Mouse (Mus musculus) right cerebral cortex, postnatal 25 days (tissue): ENCODE measurements at regions not wholly inside any gene's neighbourhood (a gene's known extent, or its start where the extent isn't known, plus 50 kb on each side); places are given as distances from the start of the nearest gene placed in this dataset.
A peak's percentile ranks its signal among the peaks of the same experiment; 100 is the strongest.

Experiments used
- DNase-seq: peaks from one replicate; pipeline ENCODE4 v3.0.0; 2022

DNA sequence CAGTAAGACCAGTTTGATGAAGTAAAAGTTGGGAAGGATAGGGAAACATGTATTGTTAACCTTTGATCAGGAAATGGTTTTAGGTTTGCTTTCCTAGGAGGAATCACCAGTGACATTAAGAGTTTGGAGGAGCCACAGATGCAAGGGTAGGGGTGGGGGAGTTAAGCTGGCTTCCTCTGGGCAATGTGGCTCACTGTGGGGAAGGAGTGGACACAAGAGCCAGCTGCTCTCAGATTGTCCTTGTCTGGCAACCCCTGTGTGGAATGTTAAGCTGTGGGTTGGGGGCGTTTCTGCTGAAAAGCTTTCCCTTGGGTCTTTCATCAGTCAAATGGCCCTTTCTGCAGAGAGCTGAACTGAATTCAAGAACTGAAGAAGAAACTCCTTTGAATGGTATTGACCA, 251.1 kb upstream of the Sox11 start:
- no peak for DNase-seq

DNA sequence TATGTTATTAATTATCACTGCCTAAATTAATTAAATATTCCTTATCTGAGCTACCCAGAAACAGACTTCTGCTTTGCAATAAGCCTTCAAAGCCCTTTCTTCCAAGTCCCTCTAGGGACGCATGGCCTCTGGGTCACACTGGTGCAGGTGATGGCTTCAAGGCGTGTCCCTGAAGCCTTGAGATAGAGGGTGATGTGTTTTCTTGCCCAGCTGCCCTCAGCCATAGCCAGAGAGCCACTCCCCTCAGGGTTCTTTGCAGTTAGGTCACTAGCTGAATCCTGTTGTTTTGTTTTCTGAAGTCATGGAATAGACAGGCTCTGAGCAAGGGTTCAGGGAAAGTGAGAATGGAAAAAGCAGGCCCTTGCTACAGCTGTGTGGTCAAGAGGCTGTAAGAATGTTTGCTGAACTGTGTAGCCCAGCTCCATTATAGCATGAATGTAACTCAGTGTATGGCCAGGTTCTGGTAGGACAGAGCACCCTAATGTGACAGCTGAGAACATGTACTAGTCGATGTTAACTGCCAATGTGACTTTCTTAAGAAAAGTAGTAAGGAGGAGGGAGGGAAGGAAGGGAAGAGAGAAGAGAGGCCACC, 233.8 kb upstream of the Sox11 start:
- DNase-seq, result no peak

- DNase-seq, result no peak
These were observed 233.3 kb upstream of the Sox11 start for GRCm38 (mm10) chr12:27575629-27576028.

DNA sequence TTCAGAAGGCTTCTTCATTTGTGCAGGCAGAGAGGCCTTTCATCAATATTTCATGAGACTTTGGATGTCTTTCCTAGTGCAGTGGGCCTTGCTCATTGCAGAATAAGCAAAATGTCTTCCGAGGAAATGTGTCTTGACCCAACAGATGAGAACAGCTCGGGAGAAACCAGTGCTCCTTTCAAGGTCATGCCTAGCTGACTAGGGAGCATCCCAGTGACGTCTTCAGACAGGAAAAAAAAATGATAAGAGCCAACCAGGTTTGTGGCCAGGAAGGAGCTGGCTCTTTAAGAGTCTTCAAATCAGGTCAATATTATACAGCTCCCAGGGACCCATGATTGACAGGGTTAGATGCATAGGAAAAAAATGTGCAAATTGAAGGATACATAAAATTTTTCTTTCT, 224.9 kb upstream of the Sox11 start:
- no peak for DNase-seq

DNA sequence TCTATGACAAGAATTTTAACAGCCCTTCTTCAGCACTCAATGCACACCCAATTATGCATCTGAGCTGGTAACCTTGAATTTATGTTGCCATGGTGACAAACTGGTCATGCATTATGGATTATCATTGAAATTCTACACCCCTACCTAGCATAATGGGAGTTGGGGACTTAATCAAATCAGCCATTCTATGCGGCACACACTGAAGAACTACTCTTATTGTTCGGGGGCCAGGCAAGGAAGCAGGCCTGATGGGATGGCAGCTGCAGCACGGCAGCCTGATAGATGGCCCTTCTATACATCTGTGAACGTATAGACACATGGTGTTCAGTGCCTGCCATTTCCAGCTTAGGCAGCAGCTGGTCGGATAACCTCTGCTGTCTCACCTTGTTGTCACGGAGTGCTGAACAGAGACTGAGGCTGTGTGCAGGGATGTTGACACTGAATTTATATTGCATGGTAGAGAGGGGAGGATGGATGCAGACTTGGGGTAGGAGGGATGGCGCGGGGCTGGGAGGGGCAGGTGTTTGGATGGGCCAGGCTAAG, 223.7 kb upstream of the Sox11 start:
- DNase-seq, result no peak

DNA sequence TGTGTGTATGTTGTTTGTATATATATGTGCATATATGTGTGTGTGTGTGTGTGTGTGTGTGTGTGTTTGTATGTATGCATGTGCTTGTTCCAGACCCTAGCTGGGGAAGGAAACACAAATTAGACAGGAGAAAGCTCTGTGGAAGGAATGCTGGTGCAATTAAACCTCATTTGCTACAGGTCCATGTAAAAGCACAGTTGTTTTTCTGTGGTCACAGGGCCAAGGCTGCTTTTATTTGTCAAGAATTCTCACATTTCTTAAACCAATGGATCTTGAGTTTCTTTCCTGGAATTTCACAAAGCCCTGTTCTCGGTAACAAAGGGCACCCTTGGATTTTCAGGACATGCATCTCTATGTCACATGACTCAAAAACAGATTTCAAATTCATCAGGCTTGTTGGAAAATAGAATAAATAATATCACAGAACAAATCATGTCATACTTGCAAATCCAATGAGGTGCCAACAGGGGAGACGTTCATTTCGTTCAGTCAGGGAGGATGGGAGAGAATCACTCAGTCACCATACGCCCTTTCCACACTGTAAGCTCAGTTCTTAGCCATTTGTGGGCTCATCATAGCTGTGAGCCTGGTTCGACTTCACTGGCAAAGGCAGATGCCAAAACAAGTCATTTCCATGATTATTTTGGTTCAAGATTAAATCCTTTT, 222.4 kb upstream of the Sox11 start:
- DNase-seq, result no peak

- no peak for DNase-seq
These were observed 221.5 kb upstream of the Sox11 start for GRCm38 (mm10) chr12:27563900-27564299.

DNA sequence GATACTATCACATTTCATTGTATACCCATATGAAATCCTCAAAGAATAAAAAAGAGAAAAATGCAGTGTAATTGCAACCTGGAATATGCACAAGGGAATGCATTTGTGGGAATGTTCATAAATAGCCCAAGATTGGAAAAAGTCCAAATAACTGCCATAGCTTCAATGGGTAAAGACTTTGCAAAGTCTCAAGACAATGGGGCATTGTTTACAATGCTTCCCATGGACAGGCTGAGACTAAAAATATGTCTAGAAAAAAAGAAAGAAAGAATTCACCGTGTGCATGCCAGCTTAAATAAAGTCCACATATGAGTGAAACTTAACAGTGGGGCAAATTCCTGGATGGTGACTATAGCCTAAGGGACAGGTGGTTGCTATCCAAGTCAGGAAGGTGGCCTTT, 210.4 kb upstream of the Sox11 start:
- DNase-seq, result no peak

- DNase-seq, result no peak
These were observed 195.8 kb upstream of the Sox11 start for GRCm38 (mm10) chr12:27538210-27538609.

DNA sequence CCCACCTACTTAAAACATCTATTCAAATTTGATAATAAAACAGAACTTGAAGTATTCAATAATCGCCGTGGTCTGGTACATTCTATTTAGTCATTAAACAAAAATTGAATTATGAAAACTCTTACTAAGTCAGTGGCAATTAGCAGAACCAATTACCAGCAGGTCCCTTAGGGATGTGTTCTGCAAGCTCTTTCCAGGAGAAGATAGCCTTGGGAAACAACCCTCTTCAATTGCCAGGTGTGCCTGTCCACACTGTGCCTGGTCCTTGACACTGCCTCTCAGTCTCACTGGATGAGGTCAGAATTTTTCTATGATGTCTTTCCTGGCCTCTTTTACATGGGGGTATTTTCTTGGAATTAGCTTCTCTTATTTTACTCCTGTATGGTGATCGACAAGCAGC, 195.1 kb upstream of the Sox11 start:
- DNase-seq, result no peak

DNA sequence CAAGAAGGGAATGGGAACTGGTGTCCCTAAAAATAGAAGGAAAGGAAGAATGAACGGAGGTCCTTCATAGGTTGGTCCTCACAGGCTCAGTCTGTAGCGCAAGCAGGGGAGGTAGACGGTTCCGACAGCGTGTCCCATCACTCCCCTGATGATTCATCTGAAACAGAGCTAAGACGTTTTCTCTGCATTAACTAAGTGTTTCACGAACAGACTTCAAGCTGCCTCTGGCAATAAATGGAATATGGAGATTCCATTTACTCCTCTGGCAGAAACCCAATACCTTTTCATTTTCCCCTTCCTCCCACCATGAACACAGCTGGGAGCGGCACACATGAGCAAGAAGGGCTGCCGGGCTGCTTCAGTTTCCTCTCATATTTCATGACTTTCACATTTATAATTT, 194.6 kb upstream of the Sox11 start:
- DNase-seq, result peak; percentile 5

- DNase-seq, result no peak
These were observed 183.2 kb upstream of the Sox11 start for GRCm38 (mm10) chr12:27525604-27526003.

GRCm38 (mm10) chr12:27513253-27513652, 170.9 kb upstream of the Sox11 start:
- DNase-seq, result no peak

DNA sequence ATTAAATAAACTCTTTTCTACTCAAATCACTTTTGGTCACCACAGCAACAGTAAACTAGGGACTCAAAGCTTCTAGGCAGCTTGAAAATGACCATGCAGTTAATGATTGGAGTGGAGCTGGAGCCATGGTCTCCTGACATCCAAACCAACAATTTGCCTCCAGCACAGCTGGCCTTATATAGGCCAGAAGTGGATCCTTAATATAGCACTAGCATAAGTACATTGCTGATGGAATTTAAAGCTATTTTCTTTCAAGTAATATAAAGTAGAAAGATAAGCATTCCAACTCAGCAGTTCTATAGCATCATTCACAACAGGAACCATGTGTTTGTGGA, 165.8 kb upstream of the Sox11 start:
- no peak for DNase-seq

- no peak for DNase-seq
These were observed 165.3 kb upstream of the Sox11 start for GRCm38 (mm10) chr12:27507523-27508225.

GRCm38 (mm10) chr12:27502716-27503486, 160.5 kb upstream of the Sox11 start:
- no peak for DNase-seq

DNA sequence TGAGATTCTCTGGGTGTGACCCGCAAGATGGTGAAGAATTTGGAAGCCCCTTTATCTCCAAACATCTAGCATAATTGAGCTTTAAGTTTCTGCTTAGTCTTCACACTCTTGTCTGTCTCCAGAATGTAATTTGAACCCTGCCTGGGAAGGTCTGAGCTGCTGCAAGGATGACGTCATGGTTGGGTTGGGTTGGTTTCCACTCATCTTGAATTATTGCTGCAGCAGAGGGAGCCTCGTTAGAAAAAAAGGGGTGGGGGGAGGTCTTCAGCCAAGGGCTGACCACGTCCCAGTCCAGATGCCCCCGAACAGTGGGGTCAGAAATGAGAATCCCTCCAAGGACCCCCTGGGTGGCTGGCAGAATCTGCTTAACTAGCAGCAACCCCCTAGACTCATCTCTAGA, 158.1 kb upstream of the Sox11 start:
- no peak for DNase-seq

GRCm38 (mm10) chr12:27499276-27499675, 156.9 kb upstream of the Sox11 start:
- no peak for DNase-seq

DNA sequence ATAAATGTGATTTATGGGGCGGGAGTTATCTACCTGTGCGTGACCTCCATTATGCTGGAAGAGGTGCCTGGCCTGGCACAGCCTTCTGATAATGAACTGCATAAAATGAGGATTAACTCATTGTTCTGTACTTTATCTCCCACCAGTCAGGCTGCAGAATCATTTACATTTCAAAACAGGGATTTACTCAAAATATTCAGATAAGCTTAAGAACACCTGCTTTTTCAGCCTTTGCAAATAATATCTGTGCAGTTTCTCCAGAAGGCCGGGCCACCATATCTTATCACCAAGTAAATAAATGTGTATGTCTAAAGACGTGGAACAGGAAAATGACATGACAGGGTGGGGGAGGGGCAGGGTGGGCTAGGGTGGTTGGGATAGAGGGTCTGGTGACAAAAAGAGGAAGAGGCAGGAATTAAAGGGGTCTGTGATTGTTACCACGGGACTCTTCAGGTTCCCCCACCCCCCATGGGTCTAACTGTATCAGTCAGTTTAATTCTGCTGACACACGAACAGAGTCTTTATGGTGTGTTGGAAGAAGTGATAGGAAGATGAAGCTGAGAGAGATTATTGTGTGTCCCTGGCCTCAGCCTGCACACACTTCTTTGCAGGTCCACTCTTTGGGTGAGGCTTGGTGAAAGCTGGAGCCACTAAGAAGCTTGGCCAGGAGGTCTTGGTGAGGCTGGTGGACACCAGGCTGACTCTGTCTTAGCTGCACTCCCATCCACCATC, 154.6 kb upstream of the Sox11 start:
- no peak for DNase-seq

GRCm38 (mm10) chr12:27492270-27492669, 149.9 kb upstream of the Sox11 start:
- peak; percentile 4 for DNase-seq

DNA sequence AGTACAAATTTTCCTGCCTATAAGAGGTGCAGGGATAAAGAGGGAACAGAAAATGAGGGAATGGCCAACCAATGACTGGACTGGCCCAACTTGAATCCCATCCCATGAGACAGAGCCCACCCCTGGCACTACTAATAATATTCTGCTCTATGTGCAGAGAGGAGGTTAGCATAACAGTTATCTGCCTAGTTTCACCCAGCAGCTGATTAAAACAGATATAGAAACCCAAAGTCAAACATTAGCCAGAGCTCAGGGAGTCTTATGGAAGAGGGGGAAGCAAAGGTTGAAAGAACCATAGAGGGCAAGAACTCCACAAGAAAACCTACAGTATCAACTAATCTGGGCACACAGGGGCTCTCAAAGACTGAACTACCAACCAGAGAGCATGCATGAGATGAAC, 138.9 kb upstream of the Sox11 start:
- DNase-seq, result no peak

DNA sequence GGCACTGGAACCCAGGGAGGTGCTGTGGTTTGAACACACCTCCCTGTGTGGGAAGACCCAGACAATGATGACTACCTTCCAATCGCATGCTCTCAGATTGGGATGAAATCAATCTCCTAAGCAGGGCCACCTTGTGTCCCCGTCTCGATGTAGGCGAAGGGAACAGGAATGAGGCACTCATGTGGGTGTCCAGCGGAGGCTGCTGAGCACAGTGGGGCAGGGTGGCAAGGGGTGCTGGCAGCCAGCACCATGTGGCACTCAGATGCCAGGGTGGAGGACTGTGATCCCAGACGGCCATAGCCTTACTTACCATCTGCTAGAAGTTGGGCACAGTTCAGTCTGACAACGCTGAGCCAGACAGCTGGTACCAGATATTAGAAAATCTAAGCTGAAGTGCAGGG, 137.2 kb upstream of the Sox11 start:
- peak; percentile 7 for DNase-seq

- no peak for DNase-seq
These were observed 132.3 kb upstream of the Sox11 start for GRCm38 (mm10) chr12:27474631-27475030.
